Mouse (Mus musculus) intestine, embryonic 15.5 days (tissue): Measurements from ENCODE around the gene Itgb6. TPM values are rescaled to one million over a fixed set of nuclear protein-coding genes. Genes with fewer than 3 reads are reported as not detected.

ENCODE experiments used
- ATAC-seq: fragments of 200-750 bp; cut with Nextera tagmentation; 2 replicates; pipeline ENCODE4 v1.8.0; 2017; ENCODE audit warnings: moderate TSS enrichment, moderate library complexity
- H3K27ac ChIP-seq: fragments of 300-500 bp; sonication (generic); 2 replicates; pipeline ENCODE4 v1.5.1; 2015; ENCODE audit warnings: mild to moderate bottlenecking, inconsistent platforms
- H3K27me3 ChIP-seq: fragments of 300-500 bp; sonication (generic); replicated peaks from 2 replicates; pipeline ENCODE4 v1.6.1; 2015; ENCODE audit warnings: inconsistent platforms
- H3K36me3 ChIP-seq: fragments of 300-500 bp; sonication (generic); 2 replicates; pipeline ENCODE4 v1.6.1; 2015; ENCODE audit warnings: inconsistent platforms
- H3K4me1 ChIP-seq: fragments of 300-500 bp; sonication (generic); replicated peaks from 2 replicates; pipeline ENCODE4 v1.6.1; 2015; ENCODE audit warnings: inconsistent platforms
- H3K4me2 ChIP-seq: fragments of 300-500 bp; sonication (generic); replicated peaks from 2 replicates; pipeline ENCODE4 v1.6.1; 2015; ENCODE audit warnings: mild to moderate bottlenecking, inconsistent platforms
- H3K4me3 ChIP-seq: fragments of 300-500 bp; sonication (generic); replicated peaks from 2 replicates; pipeline ENCODE4 v1.5.1; 2015; ENCODE audit warnings: inconsistent platforms
- H3K9ac ChIP-seq: fragments of 300-500 bp; sonication (generic); 2 replicates; pipeline ENCODE4 v1.6.1; 2015; ENCODE audit warnings: inconsistent platforms
- H3K9me3 ChIP-seq: fragments of 300-500 bp; sonication (generic); 2 replicates; pipeline ENCODE4 v1.6.1; 2016; ENCODE audit warnings: inconsistent platforms
- WGBS: fragments of 180-500 bp; shearing (Covaris S2); methylation state at CpG from one replicate; pipeline ENCODE4 v1.1.7; 2015; 5-methylcytosine and 5-hydroxymethylcytosine counted together
- polyA plus RNA-seq: library from polyadenylated mRNA; unstranded; fragments of >200 nt; fragmentation: Nextera tagmentation; extraction: Ambion mirVana; gene quantifications from 2 replicates; pipeline ENCODE4 v1.2.1, GENCODE M21; 2015

The Itgb6 gene
- polyA plus RNA-seq, 1 experiment from 2014 or later: 9.0 TPM

GRCm38 (mm10) chr2:60636038-60636437, 86.4 kb downstream of the Itgb6 start:
- no peaks in the 10 kb centered on the region for H3K9me3 ChIP-seq
- no peak overlapping the region for H3K9ac ChIP-seq
- H3K27me3 ChIP-seq: no peaks in the 10 kb centered on the region
- no peak overlapping the region for H3K27ac ChIP-seq
- no peak overlapping the region for H3K4me3 ChIP-seq
- no peaks in the 10 kb centered on the region for H3K36me3 ChIP-seq
- H3K4me2 ChIP-seq: no peak overlapping the region
- WGBS: 55% methylated on average over 6 of the region's 6 CpGs
- H3K4me1 ChIP-seq: no peaks in the 10 kb centered on the region
- ATAC-seq: no peak

DNA sequence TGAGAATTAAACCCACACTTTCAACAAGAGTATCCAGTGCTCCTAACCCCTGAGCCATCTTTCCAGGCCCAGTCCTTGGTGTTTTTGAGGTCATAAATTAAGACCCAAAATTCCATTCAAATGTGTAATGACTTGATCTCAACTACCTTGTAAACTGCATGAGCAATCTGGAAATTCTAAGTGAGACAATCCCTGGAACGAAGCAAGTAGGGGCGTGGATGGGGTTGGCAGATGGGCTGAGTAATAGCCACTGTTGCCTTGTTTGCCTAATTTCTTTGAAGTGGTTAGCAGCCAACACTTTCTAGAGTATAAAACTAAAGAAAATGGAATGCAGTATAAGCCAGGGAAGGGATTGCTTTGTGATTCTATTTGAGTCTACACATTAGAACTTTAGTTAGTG, 89.7 kb downstream of the Itgb6 start:
- Histone ChIP-seq H3K4me3 (no peak overlapping the region), H3K36me3 (no peaks in the 10 kb centered on the region), H3K9me3 (no peaks in the 10 kb centered on the region), H3K9ac (no peak overlapping the region), H3K27ac (no peak overlapping the region), H3K27me3 (no peaks in the 10 kb centered on the region), H3K4me1 (no peaks in the 10 kb centered on the region), H3K4me2 (no peak overlapping the region)
- 84% methylated on average over 2 of the region's 2 CpGs for WGBS
- no peak for ATAC-seq

DNA sequence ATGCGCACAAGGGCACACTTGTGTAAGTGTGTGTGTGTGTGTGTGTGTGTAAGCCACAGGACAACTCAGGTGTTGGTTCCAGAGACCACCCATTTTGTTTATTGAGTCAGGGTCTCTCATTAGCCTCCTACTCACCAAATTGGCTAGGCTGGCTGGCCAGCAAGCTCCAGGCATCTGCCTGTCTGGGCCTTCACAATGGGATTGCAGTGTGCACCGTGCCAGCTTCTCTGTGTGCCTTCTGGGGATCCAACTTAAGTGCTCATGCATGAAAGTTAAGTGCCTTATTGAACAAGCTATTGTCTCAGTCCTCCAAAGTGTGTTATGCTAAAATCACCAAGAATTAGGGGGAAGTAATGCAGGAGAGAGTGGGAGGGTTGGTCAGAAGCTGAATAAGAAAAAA, 92.1 kb downstream of the Itgb6 start:
- H3K4me3 ChIP-seq: no peak overlapping the region
- H3K27me3 ChIP-seq: no peaks in the 10 kb centered on the region
- 90% methylated on average over 2 of the region's 2 CpGs for WGBS
- no peak overlapping the region for H3K9ac ChIP-seq
- no peaks in the 10 kb centered on the region for H3K4me1 ChIP-seq
- no peaks in the 10 kb centered on the region for H3K9me3 ChIP-seq
- no peak overlapping the region for H3K27ac ChIP-seq
- no peak for ATAC-seq
- H3K4me2 ChIP-seq: no peak overlapping the region
- H3K36me3 ChIP-seq: no peaks in the 10 kb centered on the region

DNA sequence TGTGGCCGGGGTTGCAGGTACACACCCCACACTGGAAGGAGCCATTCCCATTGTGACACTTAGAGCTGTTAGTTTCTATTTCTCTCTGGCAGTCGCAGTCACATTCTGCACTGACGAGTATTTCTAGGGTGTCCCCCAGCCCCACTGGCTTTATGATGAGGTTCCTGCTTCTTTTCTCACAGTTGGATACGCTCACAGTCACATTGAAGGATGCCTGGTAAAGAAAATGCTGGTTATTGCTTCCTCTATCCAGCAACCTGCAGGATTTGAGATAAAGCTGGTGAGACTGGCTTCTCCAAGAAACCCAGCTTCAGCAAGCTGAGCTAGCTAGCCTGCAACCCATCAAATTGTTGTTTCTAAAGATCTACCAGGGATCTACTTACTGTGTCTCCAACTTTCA, 94.5 kb downstream of the Itgb6 start:
- Histone ChIP-seq H3K36me3 (no peaks in the 10 kb centered on the region), H3K4me3 (no peak overlapping the region), H3K27me3 (no peaks in the 10 kb centered on the region), H3K9me3 (no peaks in the 10 kb centered on the region), H3K4me2 (no peak overlapping the region), H3K27ac (no peak overlapping the region), H3K4me1 (no peaks in the 10 kb centered on the region), H3K9ac (no peak overlapping the region)
- 84% methylated on average over 4 of the region's 4 CpGs for WGBS
- no peak for ATAC-seq

DNA sequence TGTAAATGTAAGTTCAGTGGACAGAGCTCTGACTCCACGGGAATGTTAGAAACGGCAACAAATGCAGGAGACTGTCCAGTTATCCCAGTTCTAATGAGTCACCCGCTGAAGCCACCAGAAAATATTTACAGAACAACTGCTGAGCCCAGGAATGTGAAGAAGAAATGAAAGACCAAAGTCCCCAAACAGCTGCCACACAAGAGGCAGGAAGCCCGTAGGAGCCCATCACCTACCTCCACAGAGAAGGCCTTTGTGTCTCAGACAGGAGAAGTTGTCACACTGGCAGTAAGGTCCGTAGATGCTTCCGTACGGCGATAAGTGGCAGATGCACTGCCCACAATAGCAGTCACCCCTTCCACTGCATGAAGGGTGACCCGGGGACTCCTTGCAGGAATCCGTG, 94.9 kb downstream of the Itgb6 start:
- H3K36me3 ChIP-seq: no peaks in the 10 kb centered on the region
- no peak overlapping the region for H3K27ac ChIP-seq
- H3K4me1 ChIP-seq: no peaks in the 10 kb centered on the region
- no peak overlapping the region for H3K9ac ChIP-seq
- H3K4me3 ChIP-seq: no peak overlapping the region
- ATAC-seq: no peak
- H3K27me3 ChIP-seq: no peaks in the 10 kb centered on the region
- no peaks in the 10 kb centered on the region for H3K9me3 ChIP-seq
- WGBS: 72% methylated on average over 10 of the region's 10 CpGs
- H3K4me2 ChIP-seq: no peak overlapping the region

DNA sequence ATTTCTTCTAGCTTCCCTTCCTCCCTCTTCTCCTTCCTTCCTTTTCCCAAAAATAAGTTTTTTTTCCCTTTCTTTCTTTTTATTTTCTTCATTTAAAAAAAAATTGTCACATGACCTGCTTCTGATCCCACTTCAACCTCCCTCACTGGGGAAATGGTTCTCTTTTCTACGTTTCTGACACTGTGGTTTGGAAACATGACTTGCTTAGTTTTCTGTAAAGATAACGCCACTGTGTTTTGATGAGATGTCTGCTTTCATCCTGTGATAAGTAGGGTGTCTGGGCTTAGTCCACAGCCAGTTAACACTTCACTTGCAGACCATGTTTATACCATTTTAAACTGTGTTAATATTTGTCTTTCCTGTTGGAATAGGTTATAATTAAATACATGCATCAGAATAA, 96.7 kb downstream of the Itgb6 start:
- no peaks in the 10 kb centered on the region for H3K9me3 ChIP-seq
- no peaks in the 10 kb centered on the region for H3K27me3 ChIP-seq
- no peak overlapping the region for H3K4me3 ChIP-seq
- no peaks in the 10 kb centered on the region for H3K4me1 ChIP-seq
- 29% methylated on average over 2 of the region's 2 CpGs for WGBS
- no peak for ATAC-seq
- no peak overlapping the region for H3K27ac ChIP-seq
- no peaks in the 10 kb centered on the region for H3K36me3 ChIP-seq
- no peak overlapping the region for H3K9ac ChIP-seq
- H3K4me2 ChIP-seq: no peak overlapping the region

DNA sequence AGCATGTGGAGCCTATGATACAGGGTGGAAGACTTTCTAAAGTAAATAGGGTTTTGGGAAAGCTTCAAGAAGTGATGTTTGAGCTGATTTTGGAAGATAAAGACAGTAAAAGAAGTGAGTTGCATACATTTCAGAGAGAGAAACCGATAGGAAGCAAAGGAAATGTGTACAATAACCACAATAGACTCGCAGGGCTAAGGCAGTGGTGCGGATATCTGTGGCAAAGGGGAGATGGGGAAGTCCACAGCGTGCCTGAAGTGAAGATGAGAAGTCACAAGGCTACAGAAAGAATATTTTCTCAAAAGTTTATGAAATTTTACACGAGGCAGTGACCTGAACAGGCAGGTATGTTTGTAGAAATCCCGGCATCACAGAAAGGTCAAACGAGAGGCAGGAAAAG, 100.3 kb downstream of the Itgb6 start:
- Histone ChIP-seq H3K9ac (no peak overlapping the region), H3K27me3 (no peaks in the 10 kb centered on the region), H3K36me3 (no peaks in the 10 kb centered on the region), H3K4me1 (no peaks in the 10 kb centered on the region), H3K9me3 (no peaks in the 10 kb centered on the region), H3K4me3 (no peak overlapping the region), H3K4me2 (no peak overlapping the region), H3K27ac (no peak overlapping the region)
- 78% methylated on average over 7 of the region's 7 CpGs for WGBS
- ATAC-seq: no peak

DNA sequence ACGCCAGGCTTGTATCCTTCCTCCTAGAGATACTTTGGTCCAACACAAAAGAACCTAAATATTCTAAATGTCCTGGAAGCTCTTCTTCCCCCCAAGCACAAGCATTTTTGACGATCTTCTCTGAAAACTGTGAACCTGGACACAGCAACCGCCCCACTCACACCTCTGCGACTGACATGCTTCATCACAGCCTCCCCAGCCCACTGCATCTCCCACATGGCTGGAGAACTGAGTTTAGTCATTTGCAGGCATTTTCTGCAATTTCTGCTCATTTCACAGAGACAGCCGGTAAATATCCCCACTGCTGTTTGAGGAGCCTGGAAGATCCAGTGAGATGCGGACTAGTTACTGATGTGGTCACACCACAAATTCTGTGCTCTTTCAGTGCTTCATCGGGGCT, 107.7 kb downstream of the Itgb6 start:
- H3K9ac ChIP-seq: no peak overlapping the region
- 89% methylated on average over 7 of the region's 7 CpGs for WGBS
- H3K27ac ChIP-seq: no peak overlapping the region
- no peak for ATAC-seq
- no peak overlapping the region for H3K4me3 ChIP-seq
- H3K9me3 ChIP-seq: no peaks in the 10 kb centered on the region
- no peaks in the 10 kb centered on the region for H3K4me1 ChIP-seq
- H3K36me3 ChIP-seq: no peaks in the 10 kb centered on the region
- H3K4me2 ChIP-seq: no peak overlapping the region
- H3K27me3 ChIP-seq: no peaks in the 10 kb centered on the region

DNA sequence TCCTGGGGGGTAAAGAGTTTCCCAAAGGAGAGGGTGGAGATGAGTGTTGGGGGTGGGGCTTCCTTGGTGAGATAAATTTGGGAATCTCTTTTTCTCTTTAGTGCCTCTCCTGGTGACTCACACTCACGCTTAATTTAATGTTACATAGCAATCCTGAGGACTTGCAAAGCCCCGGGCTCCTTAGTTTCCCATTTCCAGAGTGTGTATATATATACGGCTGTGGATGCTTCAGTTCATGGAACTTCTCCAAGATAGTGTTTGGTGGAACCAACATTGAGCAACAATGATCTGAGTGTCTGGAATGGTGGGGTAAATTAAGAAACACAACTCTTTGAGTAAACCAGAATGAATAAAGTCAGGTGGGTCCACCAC, 108.6 kb downstream of the Itgb6 start:
- no peak overlapping the region for H3K4me2 ChIP-seq
- WGBS: 49% methylated on average over 3 of the region's 3 CpGs
- no peak for ATAC-seq

GRCm38 (mm10) chr2:60612906-60613856, 109.3 kb downstream of the Itgb6 start:
- H3K27me3 ChIP-seq: no peaks in the 10 kb centered on the region
- peak; percentile 77 for ATAC-seq
- no peaks in the 10 kb centered on the region for H3K9me3 ChIP-seq
- 86% methylated on average over 15 of the region's 15 CpGs for WGBS
- no peak overlapping the region for H3K4me2 ChIP-seq
- H3K4me3 ChIP-seq: no peak overlapping the region
- no peak overlapping the region for H3K27ac ChIP-seq
- no peaks in the 10 kb centered on the region for H3K4me1 ChIP-seq
- no peaks in the 10 kb centered on the region for H3K36me3 ChIP-seq
- no peak overlapping the region for H3K9ac ChIP-seq

More for the DNA sequence above, 108.6 kb downstream of the Itgb6 start:
- H3K4me3 ChIP-seq: no peak overlapping the region
- H3K27ac ChIP-seq: no peak overlapping the region
- H3K36me3 ChIP-seq: no peaks in the 10 kb centered on the region
- no peaks in the 10 kb centered on the region for H3K27me3 ChIP-seq
- no peaks in the 10 kb centered on the region for H3K4me1 ChIP-seq
- no peaks in the 10 kb centered on the region for H3K9me3 ChIP-seq
- no peak overlapping the region for H3K9ac ChIP-seq

DNA sequence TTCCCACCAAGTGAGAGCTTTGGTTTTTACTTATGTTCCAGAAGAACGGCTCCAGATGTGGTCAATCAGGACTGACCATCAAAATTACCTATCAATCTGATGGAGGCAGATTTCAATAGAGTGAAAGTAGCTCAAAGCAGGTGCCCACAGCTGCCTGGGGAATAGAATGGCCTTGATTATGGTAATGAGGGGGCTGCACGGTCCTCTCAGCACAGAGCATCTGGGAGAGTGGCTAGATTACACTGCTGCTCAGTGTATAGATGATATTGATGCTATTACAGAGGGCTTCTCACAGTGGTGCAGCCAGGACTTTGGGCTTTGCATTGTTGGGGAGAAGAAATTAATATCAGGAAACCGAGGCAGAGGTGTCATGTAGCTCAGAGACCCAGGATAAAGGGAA, 110.8 kb downstream of the Itgb6 start:
- no peak overlapping the region for H3K9ac ChIP-seq
- no peak for ATAC-seq
- no peak overlapping the region for H3K4me2 ChIP-seq
- H3K4me1 ChIP-seq: no peaks in the 10 kb centered on the region
- no peaks in the 10 kb centered on the region for H3K9me3 ChIP-seq
- H3K27ac ChIP-seq: no peak overlapping the region
- no peaks in the 10 kb centered on the region for H3K36me3 ChIP-seq
- H3K27me3 ChIP-seq: no peaks in the 10 kb centered on the region
- WGBS: 73% methylated on average over 3 of the region's 3 CpGs
- H3K4me3 ChIP-seq: no peak overlapping the region

GRCm38 (mm10) chr2:60609436-60610199, 112.8 kb downstream of the Itgb6 start:
- ATAC-seq: no peak
- no peaks in the 10 kb centered on the region for H3K4me1 ChIP-seq
- no peak overlapping the region for H3K4me2 ChIP-seq
- WGBS: 73% methylated on average over 8 of the region's 8 CpGs
- H3K9me3 ChIP-seq: no peaks in the 10 kb centered on the region
- no peak overlapping the region for H3K4me3 ChIP-seq
- no peak overlapping the region for H3K9ac ChIP-seq
- H3K27ac ChIP-seq: no peak overlapping the region
- no peaks in the 10 kb centered on the region for H3K27me3 ChIP-seq
- H3K36me3 ChIP-seq: no peaks in the 10 kb centered on the region
